Mouse (Mus musculus) hindbrain, embryonic 11.5 days (tissue): ENCODE data around the gene Ipo11. TPM values are rescaled to one million over a fixed set of nuclear protein-coding genes. Genes with fewer than 3 reads are reported as not detected.

ENCODE experiments used
- ATAC-seq: fragments of 200-750 bp; cut with Nextera tagmentation; 2 replicates; pipeline ENCODE4 v1.8.0; 2017; ENCODE audit warnings: mild to moderate bottlenecking, moderate TSS enrichment, moderate library complexity; ENCODE audit not compliant: low FRiP score
- DNase-seq: peaks from one replicate; pipeline ENCODE4 v3.0.0-alpha.2; 2015; ENCODE audit warnings: low spot score
- H3K27ac ChIP-seq: fragments of 300-500 bp; sonication (generic); 2 replicates; pipeline ENCODE4 v1.5.1; 2014; ENCODE audit warnings: mild to moderate bottlenecking, low read depth, low read length
- H3K27me3 ChIP-seq: fragments of 300-500 bp; sonication (generic); 2 replicates; pipeline ENCODE4 v1.6.1; 2014; ENCODE audit warnings: mild to moderate bottlenecking, low read length, moderate library complexity, mixed read lengths; ENCODE audit not compliant: control insufficient read depth, insufficient read depth
- H3K36me3 ChIP-seq: fragments of 300-500 bp; sonication (generic); 2 replicates; pipeline ENCODE4 v1.6.1; 2014; ENCODE audit warnings: mild to moderate bottlenecking, low read length, moderate library complexity, mixed read lengths; ENCODE audit not compliant: control insufficient read depth, insufficient read depth
- H3K4me1 ChIP-seq: fragments of 300-500 bp; sonication (generic); replicated peaks from 2 replicates; pipeline ENCODE4 v1.6.1; 2014; ENCODE audit warnings: low read length, mixed read lengths; ENCODE audit not compliant: control insufficient read depth, insufficient read depth
- H3K4me2 ChIP-seq: fragments of 300-500 bp; sonication (generic); replicated peaks from 2 replicates; pipeline ENCODE4 v1.6.1; 2014; ENCODE audit warnings: mild to moderate bottlenecking, low read depth, low read length
- H3K4me3 ChIP-seq: fragments of 300-500 bp; sonication (generic); 2 replicates; pipeline ENCODE4 v1.5.1; 2014; ENCODE audit warnings: low read depth, low read length
- H3K9ac ChIP-seq: fragments of 300-500 bp; sonication (generic); 2 replicates; pipeline ENCODE4 v1.6.1; 2014; ENCODE audit warnings: low read depth, low read length
- H3K9me3 ChIP-seq: fragments of 300-500 bp; sonication (generic); 2 replicates; pipeline ENCODE4 v1.6.1; 2016; ENCODE audit warnings: low read length; ENCODE audit not compliant: control insufficient read depth
- whole genome bisulfite sequencing: fragments of 180-500 bp; shearing (Covaris S2); extraction: QIAGEN DNeasy Blood & Tissue Kit; methylation state at CpG from one replicate; pipeline ENCODE4 v1.1.7; 2014; 5-methylcytosine and 5-hydroxymethylcytosine counted together
- polyA plus RNA-seq: library from polyadenylated mRNA; unstranded; fragments of >200 nt; fragmentation: Nextera tagmentation; extraction: Ambion mirVana; gene quantifications from 2 replicates; pipeline ENCODE4 v1.2.1, GENCODE M21; 2014

The Ipo11 gene
- polyA plus RNA-seq, 1 experiment from 2014 or later = 69.5 TPM

- Histone ChIP-seq H3K4me1 (no peaks in the 10 kb centered on the region), H3K4me3 (no peak overlapping the region), H3K27me3 (no peaks in the 10 kb centered on the region), H3K9ac (no peak overlapping the region), H3K27ac (no peak overlapping the region), H3K36me3 (no peaks in the 10 kb centered on the region), H3K9me3 (no peaks in the 10 kb centered on the region), H3K4me2 (no peak overlapping the region)
- ATAC-seq = no peak
- 91% methylated on average over 5 of the region's 5 CpGs for WGBS
- DNase-seq = no peak
Measured at GRCm38 (mm10) chr13:106817066-106817465, 119.7 kb downstream of the Ipo11 start.

GRCm38 (mm10) chr13:106813519-106813918 lies 123.2 kb downstream of the Ipo11 start:
- Histone ChIP-seq H3K27me3 (no peaks in the 10 kb centered on the region), H3K4me2 (no peak overlapping the region), H3K4me1 (no peaks in the 10 kb centered on the region), H3K27ac (no peak overlapping the region), H3K9me3 (no peaks in the 10 kb centered on the region), H3K36me3 (no peaks in the 10 kb centered on the region), H3K4me3 (no peak overlapping the region), H3K9ac (no peak overlapping the region)
- DNase-seq = no peak
- ATAC-seq = no peak
- 93% methylated on average over 4 of the region's 4 CpGs for WGBS

- H3K36me3 ChIP-seq = no peaks in the 10 kb centered on the region
- ATAC-seq (peak; percentile 47; the same call in 1 of the 2 replicates), DNase-seq (no peak)
Measured at GRCm38 (mm10) chr13:106813087-106813486, 123.7 kb downstream of the Ipo11 start.

GRCm38 (mm10) chr13:106810156-106810555 lies 126.6 kb downstream of the Ipo11 start:
- WGBS = 92% methylated on average over 7 of the region's 7 CpGs
- H3K4me2 ChIP-seq = no peak overlapping the region
- DNase-seq = no peak
- no peak overlapping the region for H3K27ac ChIP-seq
- H3K27me3 ChIP-seq = no peaks in the 10 kb centered on the region
- no peaks in the 10 kb centered on the region for H3K4me1 ChIP-seq
- no peak overlapping the region for H3K4me3 ChIP-seq
- H3K9ac ChIP-seq = no peak overlapping the region
- ATAC-seq = no peak
- H3K36me3 ChIP-seq = no peaks in the 10 kb centered on the region
- no peaks in the 10 kb centered on the region for H3K9me3 ChIP-seq

More at GRCm38 (mm10) chr13:106813087-106813486, 123.7 kb downstream of the Ipo11 start:
- Histone ChIP-seq H3K9me3 (no peaks in the 10 kb centered on the region), H3K4me3 (no peak overlapping the region), H3K4me1 (no peaks in the 10 kb centered on the region), H3K27ac (no peak overlapping the region), H3K9ac (no peak overlapping the region), H3K4me2 (no peak overlapping the region), H3K27me3 (no peaks in the 10 kb centered on the region)
- 88% methylated on average over 9 of the region's 9 CpGs for WGBS

- 92% methylated on average over 6 of the region's 6 CpGs for WGBS
- Histone ChIP-seq H3K27ac (no peak overlapping the region), H3K4me1 (no peaks in the 10 kb centered on the region), H3K27me3 (no peaks in the 10 kb centered on the region), H3K4me3 (no peak overlapping the region), H3K9ac (no peak overlapping the region), H3K36me3 (no peaks in the 10 kb centered on the region), H3K4me2 (no peak overlapping the region), H3K9me3 (no peaks in the 10 kb centered on the region)
- ATAC-seq = no peak
- DNase-seq = no peak
Measured at GRCm38 (mm10) chr13:106808821-106809220, 127.9 kb downstream of the Ipo11 start.

- Histone ChIP-seq H3K4me1 (no peaks in the 10 kb centered on the region), H3K4me2 (no peak overlapping the region), H3K4me3 (no peak overlapping the region), H3K9me3 (no peaks in the 10 kb centered on the region), H3K27me3 (no peaks in the 10 kb centered on the region), H3K36me3 (no peaks in the 10 kb centered on the region), H3K27ac (no peak overlapping the region), H3K9ac (no peak overlapping the region)
- DNase-seq = no peak
- 100% methylated on average over 2 of the region's 2 CpGs for WGBS
- no peak for ATAC-seq
Measured at GRCm38 (mm10) chr13:106808315-106808714, 128.4 kb downstream of the Ipo11 start.

GRCm38 (mm10) chr13:106807303-106807702 lies 129.5 kb downstream of the Ipo11 start:
- H3K9ac ChIP-seq = no peak overlapping the region
- DNase-seq (no peak), ATAC-seq (no peak)
- 94% methylated on average over 5 of the region's 5 CpGs for WGBS
- no peak overlapping the region for H3K4me2 ChIP-seq
- H3K27me3 ChIP-seq = no peaks in the 10 kb centered on the region
- no peaks in the 10 kb centered on the region for H3K36me3 ChIP-seq
- no peak overlapping the region for H3K27ac ChIP-seq
- no peak overlapping the region for H3K4me3 ChIP-seq
- H3K9me3 ChIP-seq = no peaks in the 10 kb centered on the region
- no peaks in the 10 kb centered on the region for H3K4me1 ChIP-seq

- H3K4me2 ChIP-seq = no peak overlapping the region
- H3K9me3 ChIP-seq = no peaks in the 10 kb centered on the region
- no peak for ATAC-seq
- no peak overlapping the region for H3K27ac ChIP-seq
- H3K36me3 ChIP-seq = no peaks in the 10 kb centered on the region
- no peak overlapping the region for H3K9ac ChIP-seq
- no peaks in the 10 kb centered on the region for H3K4me1 ChIP-seq
- no peak for DNase-seq
- no peak overlapping the region for H3K4me3 ChIP-seq
- H3K27me3 ChIP-seq = no peaks in the 10 kb centered on the region
- 91% methylated on average over 5 of the region's 5 CpGs for WGBS
Measured at GRCm38 (mm10) chr13:106805146-106805545, 131.6 kb downstream of the Ipo11 start.

GRCm38 (mm10) chr13:106798026-106798425 lies 138.7 kb downstream of the Ipo11 start:
- Histone ChIP-seq H3K27ac (no peak overlapping the region), H3K4me3 (no peak overlapping the region), H3K4me2 (no peak overlapping the region), H3K36me3 (no peaks in the 10 kb centered on the region), H3K9ac (no peak overlapping the region), H3K4me1 (no peaks in the 10 kb centered on the region), H3K27me3 (no peaks in the 10 kb centered on the region), H3K9me3 (no peaks in the 10 kb centered on the region)
- DNase-seq = no peak
- no peak for ATAC-seq
- 69% methylated on average over 3 of the region's 3 CpGs for WGBS
